Mouse (Mus musculus) hindbrain, embryonic 10.5 days (tissue): ENCODE results near the gene Ropn1l. TPM values are rescaled to one million over a fixed set of nuclear protein-coding genes. Genes with fewer than 3 reads are reported as not detected.
A peak's percentile ranks its signal among the peaks of the same experiment; 100 is the strongest.

Experiments used
- DNase-seq: peaks from one replicate; pipeline ENCODE4 v3.0.0-alpha.2; 2017; ENCODE audit warnings: low spot score
- H3K27ac ChIP-seq: fragments of 300-500 bp; sonication (generic); 2 replicates; pipeline ENCODE4 v1.5.1; 2016; ENCODE audit warnings: mild to moderate bottlenecking, moderate library complexity
- H3K27me3 ChIP-seq: fragments of 300-500 bp; sonication (generic); 2 replicates; pipeline ENCODE4 v1.6.1; 2016; ENCODE audit warnings: mild to moderate bottlenecking; ENCODE audit not compliant: poor library complexity, insufficient read depth, severe bottlenecking
- H3K36me3 ChIP-seq: fragments of 300-500 bp; sonication (generic); 2 replicates; pipeline ENCODE4 v1.6.1; 2016; ENCODE audit warnings: mild to moderate bottlenecking, moderate library complexity
- H3K4me1 ChIP-seq: fragments of 300-500 bp; sonication (generic); replicated peaks from 2 replicates; pipeline ENCODE4 v1.6.1; 2016; ENCODE audit warnings: mild to moderate bottlenecking
- H3K4me3 ChIP-seq: fragments of 300-500 bp; sonication (generic); 2 replicates; pipeline ENCODE4 v1.5.1; 2016; ENCODE audit warnings: mild to moderate bottlenecking, moderate library complexity
- H3K9me3 ChIP-seq: fragments of 300-500 bp; sonication (generic); 2 replicates; pipeline ENCODE4 v1.6.1; 2016; ENCODE audit warnings: mild to moderate bottlenecking, moderate library complexity
- WGBS: fragments of 180-500 bp; shearing (Covaris S2); methylation state at CpG from one replicate; pipeline ENCODE4 v1.1.7; 2016; 5-methylcytosine and 5-hydroxymethylcytosine counted together
- polyA plus RNA-seq: library from polyadenylated mRNA; unstranded; fragments of >200 nt; fragmentation: Nextera tagmentation; extraction: Ambion mirVana; gene quantifications from 2 replicates; pipeline ENCODE4 v1.2.1, GENCODE M21; 2016

Ropn1l gene
- polyA plus RNA-seq, 1 experiment from 2014 or later: 4.5 TPM

DNA sequence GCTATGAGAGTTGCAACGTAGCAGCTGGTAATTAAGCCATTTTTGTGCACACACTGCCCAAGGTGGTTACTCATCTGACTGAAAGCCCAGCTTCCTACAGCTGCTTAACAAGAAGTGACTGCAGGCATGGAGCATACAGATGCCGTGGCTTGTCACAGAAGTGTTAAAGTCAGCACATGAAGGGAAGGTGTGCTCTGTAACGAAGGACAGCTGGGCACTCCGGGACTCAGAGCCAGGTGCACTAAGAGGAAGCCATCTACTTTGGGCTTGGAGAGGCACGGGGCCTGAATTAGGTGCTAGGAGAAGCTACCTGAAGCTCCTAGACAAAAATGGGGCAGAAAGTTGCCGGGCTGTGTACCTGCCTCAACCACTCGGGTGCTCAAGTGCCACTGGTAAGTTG is 19.8 kb downstream of the Ropn1l start:
- H3K4me1 ChIP-seq: no peaks in the 10 kb centered on the region
- 83% methylated on average over 7 of the region's 7 CpGs for WGBS
- H3K36me3 ChIP-seq: no peaks in the 10 kb centered on the region

GRCm38 (mm10) chr15:31431847-31432246 is 21.7 kb downstream of the Ropn1l start:
- Histone ChIP-seq H3K36me3 (no peaks in the 10 kb centered on the region), H3K4me1 (no peaks in the 10 kb centered on the region)
- WGBS: 81% methylated on average over 8 of the region's 8 CpGs

More for the DNA sequence above, 19.8 kb downstream of the Ropn1l start:
- H3K27me3 ChIP-seq: no peaks in the 10 kb centered on the region
- H3K27ac ChIP-seq: no peak overlapping the region
- H3K9me3 ChIP-seq: no peaks in the 10 kb centered on the region
- DNase-seq: no peak
- H3K4me3 ChIP-seq: no peak overlapping the region

GRCm38 (mm10) chr15:31430014-31430413 is 23.5 kb downstream of the Ropn1l start:
- H3K27ac ChIP-seq: no peak overlapping the region
- no peaks in the 10 kb centered on the region for H3K9me3 ChIP-seq
- no peaks in the 10 kb centered on the region for H3K27me3 ChIP-seq
- no peak for DNase-seq
- 76% methylated on average over 2 of the region's 2 CpGs for WGBS
- H3K4me3 ChIP-seq: no peak overlapping the region
- H3K36me3 ChIP-seq: no peaks in the 10 kb centered on the region
- H3K4me1 ChIP-seq: peaks cover 6% of the 10 kb centered on the region; the same call in 1 of the 2 replicates

More at GRCm38 (mm10) chr15:31431847-31432246, 21.7 kb downstream of the Ropn1l start:
- Histone ChIP-seq H3K27me3 (no peaks in the 10 kb centered on the region), H3K27ac (no peak overlapping the region), H3K4me3 (no peak overlapping the region), H3K9me3 (no peaks in the 10 kb centered on the region)
- DNase-seq: no peak

DNA sequence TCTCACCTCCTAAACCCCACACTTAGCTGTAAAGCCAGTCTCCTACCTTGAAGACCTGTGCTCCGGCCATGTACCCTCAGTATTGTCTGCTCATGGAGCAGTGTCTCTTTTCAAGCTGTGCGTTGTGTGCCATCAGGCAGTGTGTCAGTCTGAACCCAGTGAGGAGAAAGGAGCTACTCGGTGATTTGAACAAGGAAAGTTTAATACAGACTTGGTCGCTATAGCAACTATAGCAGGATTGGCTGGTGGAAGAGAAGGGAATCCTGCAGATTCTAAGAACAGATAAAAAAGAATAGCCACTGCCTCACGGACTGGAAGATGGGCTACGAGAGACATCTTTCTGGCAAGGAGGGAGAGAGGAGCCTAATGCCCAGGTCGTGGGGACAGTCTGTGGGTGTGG is 24.1 kb downstream of the Ropn1l start:
- Histone ChIP-seq H3K36me3 (no peaks in the 10 kb centered on the region), H3K27ac (no peak overlapping the region), H3K4me3 (no peak overlapping the region), H3K9me3 (no peaks in the 10 kb centered on the region), H3K27me3 (no peaks in the 10 kb centered on the region), H3K4me1 (peaks cover 6% of the 10 kb centered on the region; the same call in 1 of the 2 replicates)
- WGBS: 66% methylated on average over 7 of the region's 7 CpGs
- no peak for DNase-seq

DNA sequence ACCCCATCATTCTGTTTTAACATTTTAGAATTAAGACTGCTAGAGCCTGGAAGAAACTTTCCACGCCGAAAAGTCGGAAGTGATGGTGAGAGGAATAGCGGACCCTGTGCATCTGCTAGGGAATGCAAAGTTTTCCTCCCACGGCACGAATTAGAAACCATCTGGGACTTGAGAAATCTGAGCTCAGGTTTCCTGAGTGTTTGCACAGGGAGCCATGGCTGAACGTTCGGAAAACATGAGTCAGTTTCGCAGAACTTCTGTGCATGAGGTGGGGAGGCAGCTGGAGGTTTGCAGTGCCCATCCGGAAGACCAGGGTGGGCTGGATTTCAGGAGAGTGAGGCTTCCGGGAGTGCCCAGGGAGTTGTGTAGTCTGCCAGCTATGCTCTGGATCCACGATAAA is 25.0 kb downstream of the Ropn1l start:
- H3K27ac ChIP-seq: no peak overlapping the region
- H3K36me3 ChIP-seq: no peaks in the 10 kb centered on the region
- H3K4me1 ChIP-seq: peaks cover 6% of the 10 kb centered on the region; the same call in 1 of the 2 replicates
- WGBS: 77% methylated on average over 12 of the region's 12 CpGs
- no peaks in the 10 kb centered on the region for H3K27me3 ChIP-seq
- H3K4me3 ChIP-seq: no peak overlapping the region
- no peak for DNase-seq
- no peaks in the 10 kb centered on the region for H3K9me3 ChIP-seq

DNA sequence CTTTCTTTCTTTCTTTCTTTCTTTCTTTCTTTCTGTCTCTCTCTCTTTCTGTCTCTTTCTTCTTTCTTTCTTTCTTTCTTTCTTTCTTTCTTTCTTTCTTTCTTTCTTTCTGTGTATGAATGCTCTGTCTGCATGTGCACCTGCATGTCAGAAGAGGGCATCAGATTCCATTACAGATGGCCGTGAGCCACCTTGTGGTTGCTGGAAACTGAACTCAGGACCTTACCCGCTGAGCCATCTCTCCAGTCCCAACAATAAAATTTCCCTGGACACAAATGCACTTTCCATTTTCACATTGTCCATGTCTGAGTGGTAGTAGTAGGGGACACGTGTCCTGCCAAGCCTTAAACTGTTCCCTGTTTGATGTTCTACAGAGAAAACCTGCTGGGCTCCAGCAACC is 26.1 kb downstream of the Ropn1l start:
- H3K27me3 ChIP-seq: no peaks in the 10 kb centered on the region
- WGBS: 55% methylated on average over 3 of the region's 3 CpGs
- DNase-seq: no peak
- H3K36me3 ChIP-seq: no peaks in the 10 kb centered on the region
- no peak overlapping the region for H3K27ac ChIP-seq
- H3K4me3 ChIP-seq: no peak overlapping the region
- H3K4me1 ChIP-seq: peaks cover 6% of the 10 kb centered on the region; the same call in 1 of the 2 replicates
- no peaks in the 10 kb centered on the region for H3K9me3 ChIP-seq

GRCm38 (mm10) chr15:31426066-31426706 is 27.4 kb downstream of the Ropn1l start:
- no peak overlapping the region for H3K4me3 ChIP-seq
- no peak for DNase-seq
- H3K4me1 ChIP-seq: peaks cover 6% of the 10 kb centered on the region; the same call in 1 of the 2 replicates
- H3K36me3 ChIP-seq: no peaks in the 10 kb centered on the region
- WGBS: 48% methylated on average over 8 of the region's 8 CpGs
- no peaks in the 10 kb centered on the region for H3K9me3 ChIP-seq
- H3K27ac ChIP-seq: peak overlapping the region; percentile 31; the same call in 1 of the 2 replicates
- H3K27me3 ChIP-seq: no peaks in the 10 kb centered on the region

DNA sequence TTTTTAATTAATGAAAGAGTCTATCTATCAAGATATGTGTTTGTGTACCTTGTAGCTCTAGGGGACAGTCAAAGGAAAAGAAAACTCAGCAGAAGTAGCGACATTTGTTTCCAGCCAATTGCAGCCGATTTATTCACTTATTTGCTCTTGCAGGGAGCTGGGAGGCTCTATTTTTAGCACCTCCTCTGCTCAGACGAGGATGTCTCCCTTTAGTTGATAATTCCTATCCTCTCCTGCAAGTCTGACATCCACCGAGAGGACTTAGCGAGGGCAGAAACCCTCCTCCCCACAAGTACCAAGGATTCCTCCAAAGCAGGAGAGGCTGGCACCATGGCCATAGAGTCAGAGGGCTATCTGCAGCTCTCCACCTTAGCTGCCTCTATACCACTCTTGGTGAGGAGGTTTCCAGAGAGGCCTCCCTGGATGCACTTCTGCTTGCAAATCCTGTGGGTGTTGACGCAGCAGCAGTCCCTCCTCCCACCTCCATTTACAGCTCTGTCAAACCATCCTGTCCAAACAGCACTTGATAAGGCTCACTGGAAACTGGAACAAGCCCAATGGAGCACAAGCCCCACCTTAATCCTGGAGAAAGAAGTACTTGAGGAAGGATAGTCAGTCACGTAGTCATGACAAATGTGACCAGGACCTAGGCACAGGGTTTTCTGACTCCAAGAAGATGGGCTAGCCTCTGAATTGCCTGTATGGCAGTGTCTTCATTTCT is 30.7 kb downstream of the Ropn1l start:
- Histone ChIP-seq H3K4me3 (no peak overlapping the region), H3K27me3 (no peaks in the 10 kb centered on the region), H3K9me3 (no peaks in the 10 kb centered on the region), H3K27ac (no peak overlapping the region), H3K36me3 (no peaks in the 10 kb centered on the region), H3K4me1 (peaks cover 7% of the 10 kb centered on the region; the same call in 1 of the 2 replicates)
- DNase-seq: no peak
- 71% methylated on average over 7 of the region's 7 CpGs for WGBS

GRCm38 (mm10) chr15:31419037-31419436 is 34.5 kb downstream of the Ropn1l start:
- no peaks in the 10 kb centered on the region for H3K27me3 ChIP-seq
- H3K9me3 ChIP-seq: no peaks in the 10 kb centered on the region
- H3K4me1 ChIP-seq: peaks cover 17% of the 10 kb centered on the region
- H3K4me3 ChIP-seq: no peak overlapping the region
- WGBS: 43% methylated on average over 9 of the region's 9 CpGs
- no peaks in the 10 kb centered on the region for H3K36me3 ChIP-seq
- no peak for DNase-seq
- H3K27ac ChIP-seq: no peak overlapping the region

GRCm38 (mm10) chr15:31418686-31419024 is 34.9 kb downstream of the Ropn1l start:
- WGBS: 18% methylated on average over 7 of the region's 7 CpGs
- H3K4me1 ChIP-seq: peaks cover 17% of the 10 kb centered on the region
- H3K27ac ChIP-seq: no peak overlapping the region
- H3K9me3 ChIP-seq: no peaks in the 10 kb centered on the region
- no peaks in the 10 kb centered on the region for H3K27me3 ChIP-seq
- no peak overlapping the region for H3K4me3 ChIP-seq
- no peaks in the 10 kb centered on the region for H3K36me3 ChIP-seq
- DNase-seq: no peak

- WGBS: 67% methylated on average over 21 of the region's 21 CpGs
- no peak for DNase-seq
- no peak overlapping the region for H3K4me3 ChIP-seq
- H3K27ac ChIP-seq: 0 out of 2 replicates have a peak overlapping the region, but pooled peaks have one; percentile 16
- H3K27me3 ChIP-seq: no peaks in the 10 kb centered on the region
- H3K4me1 ChIP-seq: peaks cover 19% of the 10 kb centered on the region
- no peaks in the 10 kb centered on the region for H3K36me3 ChIP-seq
- H3K9me3 ChIP-seq: no peaks in the 10 kb centered on the region
These were observed 35.5 kb downstream of the Ropn1l start for GRCm38 (mm10) chr15:31417796-31418685.

DNA sequence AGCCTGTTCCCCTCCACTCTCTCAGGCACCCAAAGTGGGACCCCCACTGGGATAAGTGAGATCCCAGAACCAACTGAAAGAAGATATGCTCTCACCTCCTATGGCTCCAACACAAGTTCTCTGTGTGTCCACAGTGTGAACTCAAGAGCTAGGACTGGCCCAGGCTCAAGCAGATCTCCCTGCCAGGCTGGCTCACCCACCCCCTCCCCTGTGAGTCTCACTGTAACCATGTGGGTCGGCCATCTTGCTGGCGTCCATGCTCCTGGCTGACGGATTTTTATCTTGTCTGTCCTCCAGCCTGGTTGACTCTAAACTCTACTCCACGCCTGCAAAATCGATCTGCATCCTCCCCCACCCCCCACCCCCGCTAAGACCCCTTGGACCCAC is 36.1 kb downstream of the Ropn1l start:
- Histone ChIP-seq H3K27ac (0 out of 2 replicates have a peak overlapping the region, but pooled peaks have one; percentile 16), H3K9me3 (no peaks in the 10 kb centered on the region), H3K4me3 (no peak overlapping the region), H3K4me1 (peaks cover 24% of the 10 kb centered on the region), H3K27me3 (no peaks in the 10 kb centered on the region), H3K36me3 (no peaks in the 10 kb centered on the region)
- 65% methylated on average over 6 of the region's 6 CpGs for WGBS
- DNase-seq: no peak
